In the genomic region with DNA sequence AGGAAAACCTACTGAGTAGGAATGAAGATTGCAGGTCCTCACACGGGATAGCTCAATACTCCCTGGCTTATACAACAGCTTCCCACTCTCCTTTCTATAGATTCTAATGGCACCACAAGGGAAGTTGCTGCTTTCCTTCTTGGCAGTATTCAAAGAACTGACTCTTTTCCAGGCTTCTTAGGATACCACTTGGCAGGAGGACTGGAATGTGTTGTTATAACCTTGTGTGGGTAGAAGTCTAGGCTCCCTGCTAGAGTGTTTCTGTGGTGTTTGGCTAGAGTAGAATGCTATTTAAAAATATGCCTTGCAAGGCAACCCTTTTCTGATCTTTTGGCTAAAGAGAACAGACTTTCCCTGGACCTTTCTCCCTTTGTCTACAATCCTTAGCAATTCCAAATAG, we compare ENCODE assay signal across 29 mouse cellular contexts. TPM values are rescaled to one million over a fixed set of nuclear protein-coding genes. Genes with fewer than 3 reads are reported as not detected.
DNase-seq lines count a peak whose midpoint lies in the region; ATAC-seq and TF ChIP-seq lines count a peak whose summit lies in the region.
"Had no signal": no experiment of that assay in that cellular context is flagged by ENCODE, and none has a peak within 500 bp of the region (broad histone marks: within the 10 kb centered on the region; RNA-seq: fewer than 3 reads in every experiment).

No protein-coding gene starts in this region.

- ATAC-seq in forebrain, postnatal 0 days, result no peak
- no peak for ATAC-seq in forebrain, embryonic 13.5 days
- ATAC-seq in kidney, postnatal 0 days (replicated peaks; ENCODE audit: low FRiP score, low read depth), result no peak
- ATAC-seq: activated CD4-positive, CD25-positive, alpha-beta regulatory T cell, adult 4 months; CD4-positive, CD25-positive, alpha-beta regulatory T cell, adult 4 months; intestine, postnatal 0 days had no signal

- H3K27me3 ChIP-seq in forebrain, postnatal 0 days (ENCODE audit: insufficient read depth, low read length), result no peaks in the 10 kb centered on the region
- H3K27me3 ChIP-seq in forebrain, embryonic 13.5 days, result no peaks in the 10 kb centered on the region
- H3K27me3 ChIP-seq in kidney, postnatal 0 days (ENCODE audit: insufficient read depth, low read length), result no peaks in the 10 kb centered on the region
- H3K27me3 ChIP-seq: embryonic facial prominence, embryonic 12.5 days; forebrain, embryonic 12.5 days; heart, embryonic 12.5 days; limb, embryonic 15.5 days; liver, embryonic 13.5 days; neural tube, embryonic 15.5 days had no signal

- H3K27ac ChIP-seq in forebrain, postnatal 0 days (ENCODE audit: low read depth, low read length), result no peak overlapping the region
- H3K27ac ChIP-seq in forebrain, embryonic 13.5 days, result no peak overlapping the region
- no peak overlapping the region for H3K27ac ChIP-seq in kidney, postnatal 0 days
- H3K27ac ChIP-seq: embryonic facial prominence, embryonic 12.5 days; forebrain, embryonic 12.5 days; heart, adult 2 months; limb, embryonic 10.5 days; limb, embryonic 15.5 days; liver, embryonic 13.5 days; macrophage; neural tube, embryonic 15.5 days had no signal

- 43% methylated on average over 1 of the region's 1 CpGs for WGBS in forebrain, postnatal 0 days
- WGBS in forebrain, embryonic 13.5 days, result 78% methylated on average over 1 of the region's 1 CpGs
- 50% methylated on average over 1 of the region's 1 CpGs for WGBS in kidney, postnatal 0 days

- no peaks in the 10 kb centered on the region for H3K4me1 ChIP-seq in forebrain, postnatal 0 days (ENCODE audit: insufficient read depth)
- H3K4me1 ChIP-seq in forebrain, embryonic 13.5 days, result no peaks in the 10 kb centered on the region
- no peaks in the 10 kb centered on the region for H3K4me1 ChIP-seq in kidney, postnatal 0 days (replicated peaks; ENCODE audit: insufficient read depth, low read length)
- H3K4me1 ChIP-seq: embryonic facial prominence, embryonic 12.5 days; forebrain, embryonic 12.5 days; heart, embryonic 12.5 days; limb, embryonic 10.5 days; limb, embryonic 15.5 days; liver, embryonic 13.5 days; neural tube, embryonic 15.5 days had no signal

- no peak overlapping the region for H3K9ac ChIP-seq in forebrain, postnatal 0 days
- no peak overlapping the region for H3K9ac ChIP-seq in forebrain, embryonic 13.5 days
- H3K9ac ChIP-seq in kidney, postnatal 0 days (ENCODE audit: low read depth, low read length), result no peak overlapping the region
- H3K9ac ChIP-seq: embryonic facial prominence, embryonic 12.5 days; forebrain, embryonic 12.5 days; heart, embryonic 12.5 days; limb, embryonic 15.5 days; liver, embryonic 13.5 days; neural tube, embryonic 15.5 days had no signal

- no peak overlapping the region for H3K4me2 ChIP-seq in forebrain, postnatal 0 days (ENCODE audit: low read depth)
- H3K4me2 ChIP-seq in forebrain, embryonic 13.5 days, result no peak overlapping the region
- no peak overlapping the region for H3K4me2 ChIP-seq in kidney, postnatal 0 days (ENCODE audit: low read length)
- H3K4me2 ChIP-seq: embryonic facial prominence, embryonic 12.5 days; forebrain, embryonic 12.5 days; heart, embryonic 12.5 days; limb, embryonic 15.5 days; liver, embryonic 13.5 days; neural tube, embryonic 15.5 days had no signal

- no peak overlapping the region for H3K4me3 ChIP-seq in forebrain, postnatal 0 days (ENCODE audit: low read depth, low read length)
- H3K4me3 ChIP-seq in forebrain, embryonic 13.5 days, result no peak overlapping the region
- H3K4me3 ChIP-seq in kidney, postnatal 0 days (replicated peaks; ENCODE audit: low read depth, low read length), result no peak overlapping the region
- H3K4me3 ChIP-seq: embryonic facial prominence, embryonic 12.5 days; forebrain, embryonic 12.5 days; heart, adult 2 months; heart, embryonic 12.5 days; limb, embryonic 10.5 days; limb, embryonic 15.5 days; liver, embryonic 13.5 days; neural tube, embryonic 15.5 days had no signal

- no peaks in the 10 kb centered on the region for H3K36me3 ChIP-seq in forebrain, postnatal 0 days (ENCODE audit: insufficient read depth)
- no peaks in the 10 kb centered on the region for H3K36me3 ChIP-seq in forebrain, embryonic 13.5 days (ENCODE audit: poor library complexity, severe bottlenecking)
- H3K36me3 ChIP-seq in kidney, postnatal 0 days (ENCODE audit: insufficient read depth, low read length), result no peaks in the 10 kb centered on the region
- H3K36me3 ChIP-seq: embryonic facial prominence, embryonic 12.5 days; forebrain, embryonic 12.5 days; heart, embryonic 12.5 days; limb, embryonic 10.5 days; limb, embryonic 15.5 days; liver, embryonic 13.5 days; neural tube, embryonic 15.5 days had no signal

- peak; percentile 1 for DNase-seq in forebrain, postnatal 0 days
- peak; percentile 2 for DNase-seq in kidney, postnatal 0 days (ENCODE audit: low spot score)
- no peak for DNase-seq in kidney, adult 9 months
- DNase-seq in right cerebral cortex, adult 18-20 months, result peak; percentile 1
- DNase-seq in right cerebral cortex, postnatal 10 days (ENCODE audit: low spot score in 2 of 2), result no peak
- peak; percentile 32 for DNase-seq in fibroblast of lung, adult 2 months (ENCODE audit: low read depth)
- no peak for DNase-seq in thymus, postnatal 0 days (ENCODE audit: low spot score)
- DNase-seq: adrenal gland, adult 8-10 months; cerebellum, adult 11 months; cerebellum, adult 9-10 months; cerebellum, postnatal 36 days; heart, adult 2 months; kidney, postnatal 4 days; liver, embryonic 13.5 days; lung, adult 18-20 months; midbrain, embryonic 14.5 days; thymus, adult 2 months; thymus, postnatal 4 days had no signal

- no peaks in the 10 kb centered on the region for H3K9me3 ChIP-seq in forebrain, postnatal 0 days (ENCODE audit: low read length)
- no peaks in the 10 kb centered on the region for H3K9me3 ChIP-seq in forebrain, embryonic 13.5 days (replicated peaks)
- no peaks in the 10 kb centered on the region for H3K9me3 ChIP-seq in kidney, postnatal 0 days (replicated peaks; ENCODE audit: low read length)
- H3K9me3 ChIP-seq: embryonic facial prominence, embryonic 12.5 days; forebrain, embryonic 12.5 days; heart, embryonic 12.5 days; limb, embryonic 10.5 days; limb, embryonic 15.5 days; liver, embryonic 13.5 days; neural tube, embryonic 15.5 days had no signal

- TF ChIP-seq CTCF in forebrain, postnatal 0 days (IDR thresholded peaks at IDR 0.05; ENCODE audit: low read depth), result no peak
- no peak for TF ChIP-seq CTCF in kidney, postnatal 0 days (IDR thresholded peaks at IDR 0.05; ENCODE audit: low read depth)

RNA-seq across cellular contexts. Expression of a gene that starts 31.6 kb away (rescaled TPM):
- total RNA-seq in forebrain, postnatal 0 days (2014; rRNA removed), result 8.6 and 13.0 TPM in 2 replicates
- polyA plus RNA-seq in forebrain, postnatal 0 days (2015; fragmentation: Nextera tagmentation; extraction: Ambion mirVana), result 2.4 and 3.7 TPM in 2 replicates
- polyA plus RNA-seq in forebrain, embryonic 13.5 days (2015; fragmentation: Nextera tagmentation; extraction: Ambion mirVana), result 3.1 and 4.3 TPM in 2 replicates
- polyA plus RNA-seq in kidney, postnatal 0 days (2015; fragmentation: Nextera tagmentation; extraction: Ambion mirVana), result 2.8 and 3.5 TPM in 2 replicates
- polyA plus RNA-seq in thymus, postnatal 0 days (2015; fragmentation: Nextera tagmentation; extraction: Ambion mirVana), result 1.5 and 1.7 TPM in 2 replicates

Comparison
In these comparisons a context has a peak if more than half of its experiments do, and no peak if none do; other contexts are left out.
1. DNase-seq: peak in forebrain, postnatal 0 days (single experiment), kidney, postnatal 0 days (single experiment), right cerebral cortex, adult 18-20 months (single experiment) and fibroblast of lung, adult 2 months (single experiment); none in kidney, adult 9 months (single experiment), right cerebral cortex, postnatal 10 days (0 of 2) and thymus, postnatal 0 days (single experiment).